Mouse (Mus musculus) kidney, embryonic 16.5 days (tissue): ENCODE data around the gene Dlg2. TPM values are rescaled to one million over a fixed set of nuclear protein-coding genes. Genes with fewer than 3 reads are reported as not detected.

Experiments used
- ATAC-seq: fragments of 200-750 bp; cut with Nextera tagmentation; 2 replicates; pipeline ENCODE4 v1.8.0; 2017; ENCODE audit warnings: moderate TSS enrichment; ENCODE audit not compliant: low FRiP score, low TSS enrichment
- H3K27ac ChIP-seq: fragments of 300-500 bp; sonication (generic); 2 replicates; pipeline ENCODE4 v1.5.1; 2014; ENCODE audit warnings: low read length
- H3K27me3 ChIP-seq: fragments of 300-500 bp; sonication (generic); 2 replicates; pipeline ENCODE4 v1.6.1; 2014; ENCODE audit warnings: low read length, control low read depth, mixed read lengths; ENCODE audit not compliant: insufficient read depth
- H3K36me3 ChIP-seq: fragments of 300-500 bp; sonication (generic); 2 replicates; pipeline ENCODE4 v1.6.1; 2014; ENCODE audit warnings: low read length, control low read depth, mixed read lengths; ENCODE audit not compliant: insufficient read depth
- H3K4me1 ChIP-seq: fragments of 300-500 bp; sonication (generic); 2 replicates; pipeline ENCODE4 v1.6.1; 2014; ENCODE audit warnings: low read length, control low read depth, mixed read lengths; ENCODE audit not compliant: insufficient read depth
- H3K4me2 ChIP-seq: fragments of 300-500 bp; sonication (generic); replicated peaks from 2 replicates; pipeline ENCODE4 v1.6.1; 2014; ENCODE audit warnings: low read depth, low read length
- H3K4me3 ChIP-seq: fragments of 300-500 bp; sonication (generic); 2 replicates; pipeline ENCODE4 v1.5.1; 2014; ENCODE audit warnings: mild to moderate bottlenecking, low read length
- H3K9ac ChIP-seq: fragments of 300-500 bp; sonication (generic); replicated peaks from 2 replicates; pipeline ENCODE4 v1.6.1; 2014; ENCODE audit warnings: low read length
- H3K9me3 ChIP-seq: fragments of 300-500 bp; sonication (generic); 2 replicates; pipeline ENCODE4 v1.6.1; 2016; ENCODE audit warnings: low read length, control low read depth
- WGBS: fragments of 180-500 bp; shearing (Covaris S2); extraction: QIAGEN DNeasy Blood & Tissue Kit; methylation state at CpG from one replicate; pipeline ENCODE4 v1.1.7; 2014; 5-methylcytosine and 5-hydroxymethylcytosine counted together
- polyA plus RNA-seq: library from polyadenylated mRNA; unstranded; fragments of >200 nt; fragmentation: Nextera tagmentation; extraction: Ambion mirVana; gene quantifications from 2 replicates; pipeline ENCODE4 v1.2.1, GENCODE M21; 2015

Gene Dlg2
- polyA plus RNA-seq, 1 experiment from 2014 or later = 1.0 TPM

DNA sequence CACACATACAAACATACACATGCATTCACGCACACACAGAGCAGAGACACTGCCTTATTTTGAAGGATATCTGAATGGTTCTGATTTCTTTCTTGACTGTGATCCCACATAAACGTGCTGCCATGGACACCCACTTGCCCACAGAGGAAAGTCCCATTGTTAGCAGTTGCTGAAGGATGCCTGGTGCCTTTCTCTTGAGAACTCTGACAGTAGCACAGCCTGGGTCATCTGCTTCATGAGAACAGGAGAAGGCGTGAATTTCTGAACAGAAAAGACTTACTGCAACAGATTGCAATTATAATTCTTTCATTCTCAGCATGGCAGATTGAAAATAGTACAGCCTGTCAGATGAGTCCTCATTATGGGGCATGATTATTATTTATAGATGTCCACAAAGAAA lies 1442.6 kb downstream of the Dlg2 start:
- no peak overlapping the region for H3K9ac ChIP-seq
- H3K4me3 ChIP-seq = no peak overlapping the region
- no peaks in the 10 kb centered on the region for H3K27me3 ChIP-seq
- no peak for ATAC-seq
- no peaks in the 10 kb centered on the region for H3K4me1 ChIP-seq
- no peak overlapping the region for H3K27ac ChIP-seq
- H3K36me3 ChIP-seq = no peaks in the 10 kb centered on the region
- 82% methylated on average over 3 of the region's 3 CpGs for WGBS
- H3K4me2 ChIP-seq = no peak overlapping the region
- no peaks in the 10 kb centered on the region for H3K9me3 ChIP-seq

DNA sequence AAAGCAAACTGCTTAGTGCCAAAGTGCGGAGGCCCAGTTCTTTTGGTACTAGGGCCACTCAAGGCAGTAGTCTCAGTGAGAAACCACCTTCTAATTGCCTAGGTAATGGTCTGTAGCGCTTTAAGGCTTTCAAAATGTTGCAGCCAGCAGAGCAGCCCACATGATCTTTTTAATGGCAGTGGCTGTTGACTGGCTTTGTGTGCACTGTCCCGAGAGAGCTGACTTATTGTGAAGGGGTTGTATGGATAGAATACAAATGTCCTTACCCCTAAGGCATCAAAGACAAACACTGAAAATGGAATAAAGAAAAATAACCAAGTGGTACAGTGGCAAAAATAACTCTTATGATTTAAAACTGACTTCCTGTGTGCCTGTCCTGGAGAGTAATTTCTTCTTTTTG lies 1443.3 kb downstream of the Dlg2 start:
- H3K4me3 ChIP-seq = no peak overlapping the region
- no peak overlapping the region for H3K4me2 ChIP-seq
- no peaks in the 10 kb centered on the region for H3K36me3 ChIP-seq
- H3K9ac ChIP-seq = no peak overlapping the region
- no peak overlapping the region for H3K27ac ChIP-seq
- 64% methylated on average over 3 of the region's 3 CpGs for WGBS
- no peaks in the 10 kb centered on the region for H3K9me3 ChIP-seq
- H3K4me1 ChIP-seq = no peaks in the 10 kb centered on the region
- no peaks in the 10 kb centered on the region for H3K27me3 ChIP-seq
- no peak for ATAC-seq

DNA sequence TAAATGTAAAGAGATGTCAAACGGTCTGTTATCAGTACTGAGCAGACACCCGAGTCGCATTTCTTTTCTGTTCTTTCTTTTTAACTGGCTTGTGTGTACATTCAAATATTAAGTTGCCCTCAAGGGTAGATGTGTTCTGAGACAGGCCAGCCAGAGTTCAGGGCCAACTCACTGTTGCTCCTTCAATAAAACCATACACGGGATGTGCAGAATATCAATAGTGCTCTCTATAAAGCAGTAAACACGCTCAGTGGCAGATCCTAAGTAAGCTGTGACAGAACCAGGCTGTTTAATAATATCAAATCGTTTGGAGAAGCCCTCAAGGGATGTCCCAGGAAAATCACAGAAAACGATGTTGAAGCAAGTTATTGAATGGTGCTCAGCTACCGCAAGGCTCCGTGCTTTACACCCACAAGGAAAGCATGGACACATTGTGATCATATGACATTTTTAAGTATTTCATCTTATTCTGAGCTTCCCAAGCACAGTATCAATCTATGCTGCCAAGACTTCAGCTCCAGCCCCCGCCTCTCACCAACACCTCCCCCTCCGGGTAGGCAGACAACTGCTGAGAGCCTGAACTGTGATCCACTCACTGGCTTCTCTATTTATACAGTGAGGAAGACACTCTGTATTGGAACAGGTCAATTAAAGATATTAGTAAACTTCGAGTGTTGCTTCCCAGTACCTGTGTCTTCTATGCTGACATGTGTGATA lies 1458.6 kb downstream of the Dlg2 start:
- no peak overlapping the region for H3K4me2 ChIP-seq
- no peak for ATAC-seq
- no peak overlapping the region for H3K27ac ChIP-seq
- no peaks in the 10 kb centered on the region for H3K4me1 ChIP-seq
- H3K36me3 ChIP-seq = no peaks in the 10 kb centered on the region
- no peaks in the 10 kb centered on the region for H3K9me3 ChIP-seq
- H3K9ac ChIP-seq = no peak overlapping the region
- no peaks in the 10 kb centered on the region for H3K27me3 ChIP-seq
- WGBS = 64% methylated on average over 12 of the region's 12 CpGs
- H3K4me3 ChIP-seq = no peak overlapping the region

DNA sequence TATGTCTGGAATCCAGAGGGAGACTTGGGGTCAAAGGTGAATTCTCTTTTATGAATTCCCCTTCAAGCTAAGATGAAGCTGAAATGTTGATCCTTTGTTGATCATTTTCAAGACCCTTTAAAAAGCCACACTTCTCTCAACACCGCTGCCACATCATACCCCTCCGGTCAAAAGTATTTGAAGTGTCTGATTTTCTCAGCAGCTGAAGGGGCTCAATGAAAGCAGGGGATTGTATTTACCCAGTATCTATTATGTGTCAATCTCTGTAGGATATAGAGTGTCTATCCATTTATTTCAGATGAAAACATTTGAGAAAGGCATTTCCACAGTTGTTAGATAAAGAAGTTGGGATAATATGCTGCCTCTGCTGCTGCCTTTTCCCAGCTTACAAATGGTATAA lies 1459.7 kb downstream of the Dlg2 start:
- WGBS = 76% methylated on average over 2 of the region's 2 CpGs
- no peaks in the 10 kb centered on the region for H3K4me1 ChIP-seq
- H3K4me3 ChIP-seq = no peak overlapping the region
- H3K9ac ChIP-seq = no peak overlapping the region
- no peak overlapping the region for H3K27ac ChIP-seq
- no peaks in the 10 kb centered on the region for H3K27me3 ChIP-seq
- ATAC-seq = no peak
- H3K9me3 ChIP-seq = no peaks in the 10 kb centered on the region
- H3K4me2 ChIP-seq = no peak overlapping the region
- no peaks in the 10 kb centered on the region for H3K36me3 ChIP-seq

DNA sequence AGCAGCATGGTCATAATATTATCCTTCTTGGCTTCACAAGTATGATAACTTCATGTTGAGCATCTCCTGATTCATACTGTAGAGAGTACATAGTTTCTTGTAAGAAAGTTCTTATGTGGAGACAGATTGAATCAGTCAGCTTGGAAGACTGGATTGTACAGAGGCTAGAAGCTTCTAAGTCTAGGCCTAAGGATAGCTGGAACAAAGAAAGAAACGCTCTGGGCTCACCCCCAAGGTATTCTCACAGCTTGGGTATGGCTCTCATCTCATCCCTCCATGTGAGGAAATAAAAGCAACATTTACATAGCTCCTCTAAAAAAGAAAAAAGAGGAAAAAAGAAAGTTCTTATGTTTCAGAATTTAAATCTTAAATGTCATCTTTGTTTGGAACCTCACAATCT lies 1466.8 kb downstream of the Dlg2 start:
- Histone ChIP-seq H3K9ac (no peak overlapping the region), H3K9me3 (no peaks in the 10 kb centered on the region), H3K4me3 (no peak overlapping the region), H3K4me1 (no peaks in the 10 kb centered on the region), H3K4me2 (no peak overlapping the region), H3K27me3 (no peaks in the 10 kb centered on the region), H3K36me3 (no peaks in the 10 kb centered on the region), H3K27ac (no peak overlapping the region)
- no peak for ATAC-seq
- WGBS = 85% methylated on average over 1 of the region's 1 CpGs

DNA sequence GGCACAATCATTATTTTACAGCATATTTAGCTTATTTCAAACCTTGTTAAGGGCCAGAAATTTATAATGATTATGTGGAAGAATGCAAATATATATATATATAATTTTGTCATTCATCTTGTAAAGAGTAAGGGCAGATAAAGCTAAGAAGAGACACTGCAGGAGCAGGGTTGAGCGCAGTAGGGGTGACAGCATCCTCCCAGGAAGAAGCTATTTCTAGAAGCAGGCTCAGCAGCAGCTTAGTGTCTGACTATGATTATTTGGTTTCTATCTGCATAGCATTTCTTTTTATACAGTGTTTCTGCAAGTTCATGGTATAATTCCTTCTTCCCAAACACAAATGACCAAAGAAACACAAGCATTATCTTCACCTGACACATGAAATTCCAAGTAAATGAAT lies 1479.1 kb downstream of the Dlg2 start:
- no peaks in the 10 kb centered on the region for H3K4me1 ChIP-seq
- no peaks in the 10 kb centered on the region for H3K27me3 ChIP-seq
- H3K4me2 ChIP-seq = no peak overlapping the region
- WGBS = 100% methylated on average over 1 of the region's 1 CpGs
- H3K9me3 ChIP-seq = no peaks in the 10 kb centered on the region
- no peak overlapping the region for H3K4me3 ChIP-seq
- ATAC-seq = no peak
- H3K36me3 ChIP-seq = no peaks in the 10 kb centered on the region
- H3K9ac ChIP-seq = no peak overlapping the region
- H3K27ac ChIP-seq = no peak overlapping the region

DNA sequence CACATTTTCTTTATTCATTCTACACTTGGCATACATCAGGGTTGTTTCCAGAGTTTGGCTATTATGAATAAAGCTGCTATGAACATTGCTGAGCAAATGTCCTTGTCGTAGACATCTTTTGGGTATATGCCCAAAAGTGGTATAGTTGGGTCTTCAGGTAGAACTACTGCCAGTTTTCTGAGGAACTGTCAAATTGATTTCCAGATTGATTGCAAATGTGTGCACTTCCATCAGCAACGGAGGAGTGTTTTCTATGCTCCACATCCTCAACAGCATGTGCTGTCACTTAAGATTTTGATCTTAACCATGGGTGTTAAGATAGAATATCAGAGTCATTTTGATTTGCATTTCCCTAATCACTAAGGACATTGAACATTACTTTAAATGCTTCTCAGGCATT lies 1486.5 kb downstream of the Dlg2 start:
- Histone ChIP-seq H3K4me1 (no peaks in the 10 kb centered on the region), H3K9me3 (no peaks in the 10 kb centered on the region), H3K9ac (no peak overlapping the region), H3K4me3 (no peak overlapping the region), H3K27me3 (no peaks in the 10 kb centered on the region), H3K36me3 (no peaks in the 10 kb centered on the region), H3K27ac (no peak overlapping the region), H3K4me2 (no peak overlapping the region)
- WGBS = 90% methylated on average over 2 of the region's 2 CpGs
- ATAC-seq = no peak

DNA sequence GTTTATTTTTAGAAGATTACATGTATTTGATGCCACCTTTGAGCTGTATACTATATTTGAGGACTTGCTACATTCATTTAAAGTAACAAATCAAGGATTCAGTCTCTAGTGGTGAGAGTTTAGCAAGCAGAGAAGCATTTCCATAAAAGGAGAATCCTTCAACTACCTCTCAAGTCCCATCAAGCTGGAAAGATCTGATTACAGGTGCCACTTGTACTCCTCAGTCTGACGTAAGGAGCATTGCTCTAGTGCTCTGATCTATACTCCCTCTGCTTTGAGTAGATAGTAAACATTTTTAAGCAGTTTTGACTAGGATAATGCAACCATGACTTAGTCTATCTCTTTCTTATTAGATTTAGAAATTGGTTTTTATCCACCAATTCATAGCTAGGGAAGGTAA lies 1496.5 kb downstream of the Dlg2 start:
- no peaks in the 10 kb centered on the region for H3K36me3 ChIP-seq
- H3K4me3 ChIP-seq = no peak overlapping the region
- H3K4me1 ChIP-seq = no peaks in the 10 kb centered on the region
- no peak overlapping the region for H3K4me2 ChIP-seq
- 58% methylated on average over 1 of the region's 1 CpGs for WGBS
- no peaks in the 10 kb centered on the region for H3K9me3 ChIP-seq
- ATAC-seq = no peak
- H3K9ac ChIP-seq = no peak overlapping the region
- no peaks in the 10 kb centered on the region for H3K27me3 ChIP-seq
- no peak overlapping the region for H3K27ac ChIP-seq

DNA sequence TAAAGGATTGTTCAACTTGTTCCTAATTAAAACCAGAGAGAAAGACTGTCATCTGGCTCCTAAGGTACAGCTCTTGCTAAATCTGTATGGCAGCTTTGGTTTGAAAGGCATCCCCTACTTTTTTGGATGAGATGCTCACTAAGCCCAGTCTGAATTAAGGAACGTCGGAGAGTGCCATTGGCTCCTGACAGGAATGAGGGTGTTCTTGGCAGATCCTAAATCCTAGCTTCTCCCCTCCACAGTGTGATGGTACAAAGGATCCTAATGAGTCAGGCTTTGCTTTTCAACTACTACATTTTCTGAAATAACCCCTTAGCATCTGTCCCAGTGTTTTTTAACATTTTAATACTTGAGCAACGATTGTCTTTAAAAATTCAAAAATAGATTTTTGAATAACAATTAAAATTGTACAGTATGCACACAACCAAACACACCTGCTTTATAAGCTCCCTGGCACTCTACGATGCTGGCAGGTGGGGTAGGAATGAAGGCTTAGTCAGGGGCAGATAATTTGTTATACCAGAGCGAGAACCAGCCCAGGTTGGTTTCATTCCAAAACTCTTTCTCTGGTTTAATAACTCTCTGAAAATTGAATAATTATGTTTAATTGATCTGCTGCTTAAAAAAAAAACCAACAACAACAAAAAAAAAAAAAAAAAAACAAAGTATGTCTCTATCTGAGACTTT lies 1527.4 kb downstream of the Dlg2 start:
- H3K27ac ChIP-seq = no peak overlapping the region
- H3K9ac ChIP-seq = no peak overlapping the region
- no peak overlapping the region for H3K4me2 ChIP-seq
- WGBS = 85% methylated on average over 5 of the region's 5 CpGs
- H3K9me3 ChIP-seq = no peaks in the 10 kb centered on the region
- H3K4me3 ChIP-seq = no peak overlapping the region
- H3K27me3 ChIP-seq = no peaks in the 10 kb centered on the region
- no peaks in the 10 kb centered on the region for H3K36me3 ChIP-seq
- no peaks in the 10 kb centered on the region for H3K4me1 ChIP-seq
- no peak for ATAC-seq

DNA sequence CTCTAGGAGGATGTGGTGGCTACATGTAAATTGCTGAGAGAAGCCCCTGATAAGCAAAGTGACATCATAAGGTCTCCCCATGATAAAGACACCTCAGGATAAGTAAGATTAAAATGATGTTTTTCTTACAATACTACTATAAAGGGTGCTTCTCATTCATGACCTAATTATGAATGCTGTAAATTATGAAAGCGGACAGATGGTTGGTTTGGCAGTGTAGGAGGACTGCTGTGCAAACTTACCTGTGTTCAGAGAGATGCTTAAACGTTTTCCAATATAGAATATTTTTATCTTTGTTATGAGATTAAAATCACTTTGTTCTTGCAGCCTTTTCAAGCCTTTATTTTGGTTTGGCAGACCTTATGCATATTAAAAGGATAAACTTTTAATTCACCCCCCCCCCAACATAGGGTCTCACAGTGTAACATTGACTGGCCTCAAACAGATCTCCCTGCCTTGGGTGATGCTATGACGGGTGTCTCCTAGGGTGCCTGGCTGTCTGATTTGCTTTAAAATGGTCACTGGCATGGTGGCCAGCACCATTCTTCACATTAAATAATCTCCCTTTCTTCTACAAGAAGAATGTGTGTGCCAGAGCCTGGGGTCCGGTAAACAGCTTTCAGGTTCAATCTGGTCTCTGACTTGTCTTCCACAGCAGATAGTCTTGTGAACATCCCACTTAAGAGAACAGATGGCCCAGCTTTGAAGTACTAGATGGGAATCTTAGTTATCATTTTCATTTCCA lies 1529.4 kb downstream of the Dlg2 start:
- WGBS = 78% methylated on average over 4 of the region's 4 CpGs
- no peak overlapping the region for H3K27ac ChIP-seq
- no peaks in the 10 kb centered on the region for H3K36me3 ChIP-seq
- H3K4me1 ChIP-seq = no peaks in the 10 kb centered on the region
- ATAC-seq = no peak
- H3K9ac ChIP-seq = no peak overlapping the region
- no peaks in the 10 kb centered on the region for H3K9me3 ChIP-seq
- no peak overlapping the region for H3K4me3 ChIP-seq
- no peaks in the 10 kb centered on the region for H3K27me3 ChIP-seq
- H3K4me2 ChIP-seq = no peak overlapping the region
